Mouse (Mus musculus) splenic B cell, adult 2 months (primary cell): ENCODE data around the gene Rnf169.
A peak's percentile ranks its signal among the peaks of the same experiment; 100 is the strongest.
"Not testable (repeated sequence)": the region's sequence is repeated elsewhere in the genome, so short reads cannot be mapped to it uniquely, and the experiment has no call there.

ENCODE experiments used
- DNase-seq: peaks from one replicate; pipeline ENCODE4 v3.0.0-alpha.2; 2011; ENCODE audit warnings: low read depth, low spot score
- H3K27me3 ChIP-seq: 2 replicates; pipeline ENCODE4 v1.6.1; 2012; ENCODE audit warnings: mild to moderate bottlenecking, low read length, moderate library complexity, mixed read lengths; ENCODE audit not compliant: control insufficient read depth, poor library complexity, insufficient read depth, severe bottlenecking
- H3K36me3 ChIP-seq: 2 replicates; pipeline ENCODE4 v1.6.1; 2012; ENCODE audit warnings: mild to moderate bottlenecking, low read length, moderate library complexity, mixed read lengths; ENCODE audit not compliant: control insufficient read depth, poor library complexity, insufficient read depth, severe bottlenecking

Rnf169 gene

GRCm38 (mm10) chr7:99990990-99991707 is 10.9 kb upstream of the Rnf169 start:
- no peaks in the 10 kb centered on the region for H3K36me3 ChIP-seq
- DNase-seq: no peak

DNA sequence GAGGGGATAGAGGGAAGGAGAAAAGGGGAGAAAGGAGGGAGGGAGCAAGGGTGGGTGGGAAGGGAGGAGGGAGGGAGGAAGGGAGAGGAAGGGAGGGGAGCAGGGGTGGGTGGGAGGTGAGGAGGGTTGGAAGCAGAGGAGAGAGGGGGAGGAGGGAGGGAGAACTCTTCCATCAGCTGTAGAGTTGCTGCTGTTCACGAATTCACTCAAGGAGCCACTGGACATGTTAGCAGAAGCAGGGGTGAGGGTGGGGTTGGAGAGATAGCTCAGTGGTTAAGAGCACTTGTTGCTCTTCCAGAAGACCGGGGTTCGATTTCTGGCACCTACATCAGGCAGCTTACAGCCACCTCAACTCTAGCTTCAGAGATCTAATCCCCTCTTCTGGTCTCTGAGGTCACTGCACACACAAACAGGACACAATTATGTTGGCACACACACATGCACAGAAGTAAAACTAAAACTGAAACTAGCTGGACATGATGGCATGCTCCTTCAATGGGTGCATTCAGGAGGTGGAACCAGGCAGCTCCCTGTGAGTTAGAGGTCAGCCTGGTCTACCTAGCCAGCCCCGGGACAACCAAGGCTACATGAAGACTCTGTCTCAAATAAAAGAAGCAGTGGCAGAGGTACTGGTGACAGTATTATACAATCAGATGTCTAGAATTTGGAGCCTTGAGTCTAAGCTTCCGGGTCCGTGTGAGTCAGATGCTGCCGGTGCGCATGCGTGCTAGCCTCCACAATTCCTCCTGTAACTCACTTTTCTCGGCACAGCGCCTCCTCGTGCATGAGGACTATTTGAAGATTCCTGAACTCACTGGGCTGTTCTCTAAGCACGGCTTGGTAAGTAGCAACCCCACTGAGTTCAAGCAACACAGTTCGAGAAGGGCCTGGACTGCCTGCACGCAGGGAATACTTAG is 9.9 kb upstream of the Rnf169 start:
- no peaks in the 10 kb centered on the region for H3K36me3 ChIP-seq

More at GRCm38 (mm10) chr7:99990990-99991707, 10.9 kb upstream of the Rnf169 start:
- no peaks in the 10 kb centered on the region for H3K27me3 ChIP-seq

GRCm38 (mm10) chr7:99988725-99989124 is 8.5 kb upstream of the Rnf169 start:
- Histone ChIP-seq H3K27me3 (no peaks in the 10 kb centered on the region), H3K36me3 (no peaks in the 10 kb centered on the region)
- DNase-seq: peak; percentile 56

More for the DNA sequence above, 9.9 kb upstream of the Rnf169 start:
- DNase-seq: peak; percentile 9
- no peaks in the 10 kb centered on the region for H3K27me3 ChIP-seq

GRCm38 (mm10) chr7:99982256-99983242 is 2.3 kb upstream of the Rnf169 start:
- Histone ChIP-seq H3K27me3 (no peaks in the 10 kb centered on the region), H3K36me3 (no peaks in the 10 kb centered on the region)
- no peak for DNase-seq

DNA sequence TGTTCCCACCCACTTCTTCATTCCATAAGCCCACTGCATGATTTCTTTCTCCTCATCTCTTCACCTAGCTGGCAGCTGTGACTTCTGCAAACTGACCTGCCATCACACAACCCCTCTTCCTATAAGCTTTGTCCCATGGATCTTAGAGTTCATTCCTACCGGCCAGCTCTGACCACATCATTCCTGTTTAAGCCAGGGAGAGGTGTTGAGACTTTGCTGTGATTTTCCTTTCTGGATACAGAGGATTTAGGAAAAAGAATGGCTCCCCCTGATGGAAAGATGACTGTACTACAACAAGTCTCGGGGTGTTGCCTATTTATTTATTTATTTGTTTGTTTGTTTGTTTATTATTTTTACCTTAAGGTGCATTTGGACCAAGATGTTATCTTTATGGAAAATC is 1.1 kb upstream of the Rnf169 start:
- Histone ChIP-seq H3K36me3 (no peaks in the 10 kb centered on the region), H3K27me3 (no peaks in the 10 kb centered on the region)
- peak; percentile 44 for DNase-seq

DNA sequence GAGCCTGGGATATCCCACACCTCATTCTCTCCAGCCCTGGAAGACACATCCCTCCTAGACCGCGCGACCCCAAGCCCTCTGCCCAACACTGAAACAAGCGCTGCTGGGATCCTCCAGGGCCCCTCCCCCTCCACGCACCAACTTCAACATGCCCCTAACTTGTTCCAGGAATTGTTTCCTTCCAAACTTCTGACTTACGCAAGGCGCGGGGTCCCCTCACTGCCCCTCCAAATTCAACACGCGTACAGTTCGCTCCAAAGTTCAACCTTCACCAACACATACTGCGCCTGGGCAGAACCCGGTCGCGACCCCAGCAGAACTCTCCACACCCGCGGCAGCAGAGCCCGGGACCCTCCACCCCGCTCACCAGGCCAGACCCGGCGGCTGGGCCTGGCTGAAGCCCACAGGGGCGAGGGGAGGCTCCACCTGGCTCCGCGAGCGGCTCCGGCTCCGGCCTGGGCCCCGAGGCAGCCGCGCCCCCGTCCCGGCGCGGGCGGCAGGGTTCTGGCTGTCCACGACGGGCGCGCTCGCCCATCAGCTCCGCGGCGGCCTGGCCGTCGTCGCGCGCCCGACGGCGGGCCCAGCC is 609 bp downstream of the Rnf169 start:
- no peaks in the 10 kb centered on the region for H3K27me3 ChIP-seq
- no peaks in the 10 kb centered on the region for H3K36me3 ChIP-seq
- no peak for DNase-seq

- no peak for DNase-seq
- H3K36me3 ChIP-seq: no peaks in the 10 kb centered on the region
- no peaks in the 10 kb centered on the region for H3K27me3 ChIP-seq
These were observed 1.2 kb downstream of the Rnf169 start for GRCm38 (mm10) chr7:99979081-99979480.

DNA sequence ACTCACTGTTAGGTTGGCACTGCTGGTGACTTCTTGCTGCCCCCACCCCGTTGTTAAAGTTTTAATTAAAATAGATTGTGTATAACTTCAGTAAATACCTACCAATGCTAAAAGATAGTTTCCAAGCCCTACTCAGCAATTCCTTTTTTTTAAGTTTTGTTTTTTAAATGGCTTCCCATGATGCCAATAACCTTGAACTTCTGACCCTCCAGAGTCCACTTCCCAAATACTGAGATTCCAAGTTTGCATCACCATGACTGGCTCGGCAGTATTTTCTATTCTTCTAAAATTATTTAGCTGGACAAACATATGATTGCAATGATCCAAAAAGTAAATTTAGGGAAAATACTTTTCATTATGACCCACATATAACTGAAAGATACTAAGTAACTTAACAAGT is 2.2 kb downstream of the Rnf169 start:
- no peaks in the 10 kb centered on the region for H3K27me3 ChIP-seq
- no peak for DNase-seq
- no peaks in the 10 kb centered on the region for H3K36me3 ChIP-seq

- no peaks in the 10 kb centered on the region for H3K36me3 ChIP-seq
These were observed 4.3 kb downstream of the Rnf169 start for GRCm38 (mm10) chr7:99975819-99976575.

DNA sequence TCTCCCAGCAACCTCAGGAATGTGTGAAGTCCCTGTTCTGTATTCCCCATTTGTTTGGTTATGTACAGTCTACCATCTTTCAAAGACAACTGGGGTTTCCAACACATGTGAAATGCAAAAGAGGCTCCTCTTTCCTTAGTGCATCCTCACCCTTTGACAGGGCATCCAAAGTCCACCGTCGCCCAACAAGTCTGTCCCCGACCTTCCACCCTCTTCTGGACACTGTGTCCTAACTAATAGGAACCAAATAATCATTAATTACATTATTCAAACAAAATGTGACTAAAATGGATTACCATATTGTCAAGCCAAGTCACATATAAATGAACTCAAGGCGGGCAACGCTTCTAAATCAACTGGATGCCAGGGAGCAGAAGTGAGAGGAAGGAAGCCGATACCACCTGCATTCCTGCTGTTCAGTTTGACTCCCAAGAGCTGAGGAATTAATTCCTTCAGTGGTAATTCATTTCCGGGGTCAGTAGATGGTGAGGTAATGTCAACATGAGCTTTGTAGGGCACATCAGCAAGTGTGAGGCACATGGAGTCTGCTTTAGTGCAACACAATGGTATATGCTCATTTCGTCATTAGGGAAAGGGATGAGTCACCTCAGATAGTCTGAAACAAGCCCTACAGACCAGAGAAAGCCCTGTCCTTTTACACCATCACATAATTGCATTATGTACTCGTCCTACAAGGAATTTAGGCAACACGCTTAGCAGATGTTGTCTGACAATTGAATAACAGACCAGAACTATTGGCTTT is 5.9 kb downstream of the Rnf169 start:
- no peaks in the 10 kb centered on the region for H3K36me3 ChIP-seq
- no peaks in the 10 kb centered on the region for H3K27me3 ChIP-seq
- no peak for DNase-seq

More at GRCm38 (mm10) chr7:99975819-99976575, 4.3 kb downstream of the Rnf169 start:
- no peaks in the 10 kb centered on the region for H3K27me3 ChIP-seq
- DNase-seq: no peak

DNA sequence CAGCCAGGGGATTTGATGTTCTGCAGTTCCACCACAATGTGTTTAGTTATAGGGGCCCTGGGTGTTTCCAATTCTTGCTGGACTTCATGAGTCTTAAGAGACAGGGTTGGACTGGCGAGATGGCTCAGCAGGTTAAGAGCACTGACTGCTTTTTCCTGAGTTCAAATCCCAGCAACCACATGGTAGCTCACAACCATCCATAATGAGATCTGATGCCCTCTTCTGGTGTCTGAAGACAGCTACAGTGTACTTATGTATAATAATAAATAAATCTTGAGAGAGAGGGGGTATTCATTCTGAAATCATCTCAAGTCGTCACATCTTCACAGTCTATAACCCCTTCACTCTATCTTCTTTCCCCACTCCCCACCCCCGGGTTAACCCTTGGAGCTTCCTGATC is 7.3 kb downstream of the Rnf169 start:
- H3K36me3 ChIP-seq: not testable (repeated sequence)

DNA sequence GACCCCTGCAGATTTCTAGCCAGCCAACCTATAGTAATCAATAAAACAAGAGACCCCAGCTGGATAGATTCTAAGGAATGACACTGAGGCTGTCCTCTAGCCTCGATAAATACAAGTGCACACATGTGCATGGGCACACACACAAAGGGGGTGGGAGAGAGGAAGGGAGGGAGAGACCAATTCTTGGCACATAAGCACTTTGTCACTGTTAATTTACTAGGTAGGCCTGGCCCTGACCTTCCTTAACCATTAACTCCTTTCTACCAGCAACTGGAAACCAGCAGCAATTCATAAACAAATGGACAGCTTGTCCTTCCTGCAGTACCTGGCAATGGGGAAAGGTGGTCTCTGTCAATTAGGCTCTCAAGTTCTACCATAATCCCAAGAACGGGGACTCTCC is 8.3 kb downstream of the Rnf169 start:
- DNase-seq: no peak
- Histone ChIP-seq H3K36me3 (no peaks in the 10 kb centered on the region), H3K27me3 (no peaks in the 10 kb centered on the region)

More for the DNA sequence above, 7.3 kb downstream of the Rnf169 start:
- not testable (repeated sequence) for DNase-seq, H3K27me3 ChIP-seq

DNA sequence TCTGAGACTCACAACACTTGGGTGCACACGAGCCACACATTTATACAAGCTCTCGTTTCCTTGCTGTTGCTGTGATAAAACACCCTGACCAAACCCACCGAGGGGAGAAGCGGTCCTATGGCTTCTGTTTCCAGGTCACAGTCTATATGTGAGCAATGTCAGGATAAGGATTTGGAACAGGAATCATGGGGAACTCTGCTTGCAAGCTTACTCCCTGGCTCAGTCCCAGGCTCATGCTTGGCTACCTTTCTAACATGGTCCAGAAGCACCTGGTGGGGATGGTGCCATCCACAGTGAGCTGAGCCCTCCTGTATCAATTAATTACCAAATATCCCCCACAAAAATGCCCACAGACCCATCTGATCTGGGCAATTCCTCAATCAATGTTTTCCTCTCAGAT is 11.1 kb downstream of the Rnf169 start:
- Histone ChIP-seq H3K36me3 (no peaks in the 10 kb centered on the region), H3K27me3 (no peaks in the 10 kb centered on the region)
- no peak for DNase-seq
